Mouse (Mus musculus): ENCODE results near the gene Colca2. TPM values are rescaled to one million over a fixed set of nuclear protein-coding genes. Genes with fewer than 3 reads are reported as not detected.

Colca2 gene
- polyA plus RNA-seq, 1 experiment from 2014 or later, result 0.70 TPM

DNA sequence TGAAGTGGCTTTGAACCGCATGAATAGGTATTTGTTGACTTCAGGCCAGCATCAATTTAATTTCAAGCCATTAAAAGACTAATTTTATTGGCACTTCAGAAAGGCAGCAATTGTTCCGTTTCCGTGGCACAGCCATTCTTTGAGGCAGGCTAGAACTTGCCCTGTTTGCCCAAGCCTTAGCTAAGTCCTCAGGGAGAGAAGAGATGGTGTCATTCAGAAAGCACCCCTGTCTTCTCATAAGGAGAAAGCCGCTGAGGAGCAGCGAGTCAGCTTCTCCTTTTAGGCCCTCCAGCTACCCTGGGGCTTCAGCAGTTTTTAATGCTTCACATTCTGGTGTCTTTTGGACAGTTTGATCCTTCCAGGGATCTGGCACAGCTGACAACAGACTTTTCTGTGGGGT is 9.5 kb downstream of the Colca2 start:
- WGBS, result 71% methylated on average over 5 of the region's 5 CpGs
- H3K4me3 ChIP-seq, result no peak overlapping the region
- no peak for ATAC-seq
- no peak overlapping the region for H3K4me2 ChIP-seq
- H3K4me1 ChIP-seq, result no peaks in the 10 kb centered on the region
- H3K9me3 ChIP-seq (replicated peaks), result no peaks in the 10 kb centered on the region
- no peak overlapping the region for H3K27ac ChIP-seq
- no peaks in the 10 kb centered on the region for H3K27me3 ChIP-seq
- no peaks in the 10 kb centered on the region for H3K36me3 ChIP-seq (ENCODE audit: poor library complexity, severe bottlenecking)
- H3K9ac ChIP-seq, result no peak overlapping the region

DNA sequence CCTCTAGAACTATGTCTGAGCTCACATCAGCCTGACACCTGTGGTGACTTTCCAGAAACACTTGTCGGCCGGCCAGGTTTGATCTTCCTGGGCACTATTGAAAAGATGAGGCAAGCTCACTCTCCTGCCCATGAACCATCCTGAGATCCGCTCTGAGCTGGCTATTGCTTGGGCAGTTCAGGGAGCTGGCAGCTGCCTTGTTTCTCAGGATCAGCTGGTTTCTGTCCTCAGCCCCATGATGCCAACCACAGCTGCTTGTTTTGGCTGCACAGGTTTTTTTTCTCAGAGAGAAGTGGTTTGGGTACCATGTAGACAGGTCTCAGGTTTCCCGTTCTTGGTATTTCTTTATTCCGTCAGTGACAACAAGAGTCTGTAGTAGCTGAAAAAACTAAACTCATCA is 19.9 kb downstream of the Colca2 start:
- 85% methylated on average over 5 of the region's 5 CpGs for WGBS
- no peak overlapping the region for H3K4me3 ChIP-seq
- no peak for ATAC-seq

DNA sequence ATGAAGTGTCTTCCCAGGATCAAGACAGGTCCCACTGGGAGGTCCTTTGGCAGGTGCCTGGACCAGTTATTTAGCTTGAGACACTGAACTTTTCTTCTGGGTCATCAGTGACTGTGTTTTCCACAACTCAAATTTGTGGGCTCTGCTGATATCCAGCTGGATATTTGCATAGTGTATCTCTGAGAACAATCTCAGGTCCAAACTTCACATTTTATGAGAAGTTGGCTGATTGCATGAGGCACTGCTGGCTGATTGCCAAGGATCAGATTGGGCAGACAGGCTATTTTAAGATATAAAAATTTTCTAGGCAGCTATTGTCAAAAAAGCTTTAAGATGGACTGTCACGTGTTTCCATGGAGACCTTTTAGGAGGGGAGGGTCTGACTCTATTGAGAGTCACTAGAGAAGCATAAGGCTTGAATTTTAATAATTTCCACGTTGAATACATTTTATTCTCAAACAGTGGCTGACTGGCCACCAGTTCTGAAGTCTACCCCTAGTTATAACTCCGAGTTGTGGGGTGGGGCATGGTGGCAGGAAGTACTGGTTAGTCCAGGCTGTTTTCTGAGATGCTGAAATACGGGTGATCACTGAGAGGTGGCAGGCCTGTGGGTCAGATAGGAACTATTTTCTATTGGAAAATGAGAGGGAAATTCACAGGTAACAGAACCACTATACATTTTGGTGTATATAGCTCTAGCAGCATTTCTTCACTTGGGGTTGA is 21.4 kb downstream of the Colca2 start:
- Histone ChIP-seq H3K4me3 (no peak overlapping the region), H3K36me3 (ENCODE audit: poor library complexity, severe bottlenecking) (no peaks in the 10 kb centered on the region), H3K27me3 (no peaks in the 10 kb centered on the region), H3K9me3 (replicated peaks) (no peaks in the 10 kb centered on the region), H3K4me2 (no peak overlapping the region), H3K4me1 (no peaks in the 10 kb centered on the region), H3K9ac (no peak overlapping the region), H3K27ac (no peak overlapping the region)
- ATAC-seq, result no peak
- 70% methylated on average over 4 of the region's 4 CpGs for WGBS

More for the DNA sequence above, 19.9 kb downstream of the Colca2 start:
- H3K27me3 ChIP-seq, result no peaks in the 10 kb centered on the region
- no peaks in the 10 kb centered on the region for H3K4me1 ChIP-seq
- no peak overlapping the region for H3K9ac ChIP-seq
- no peaks in the 10 kb centered on the region for H3K36me3 ChIP-seq (ENCODE audit: poor library complexity, severe bottlenecking)
- no peak overlapping the region for H3K27ac ChIP-seq
- H3K9me3 ChIP-seq (replicated peaks), result no peaks in the 10 kb centered on the region
- no peak overlapping the region for H3K4me2 ChIP-seq

DNA sequence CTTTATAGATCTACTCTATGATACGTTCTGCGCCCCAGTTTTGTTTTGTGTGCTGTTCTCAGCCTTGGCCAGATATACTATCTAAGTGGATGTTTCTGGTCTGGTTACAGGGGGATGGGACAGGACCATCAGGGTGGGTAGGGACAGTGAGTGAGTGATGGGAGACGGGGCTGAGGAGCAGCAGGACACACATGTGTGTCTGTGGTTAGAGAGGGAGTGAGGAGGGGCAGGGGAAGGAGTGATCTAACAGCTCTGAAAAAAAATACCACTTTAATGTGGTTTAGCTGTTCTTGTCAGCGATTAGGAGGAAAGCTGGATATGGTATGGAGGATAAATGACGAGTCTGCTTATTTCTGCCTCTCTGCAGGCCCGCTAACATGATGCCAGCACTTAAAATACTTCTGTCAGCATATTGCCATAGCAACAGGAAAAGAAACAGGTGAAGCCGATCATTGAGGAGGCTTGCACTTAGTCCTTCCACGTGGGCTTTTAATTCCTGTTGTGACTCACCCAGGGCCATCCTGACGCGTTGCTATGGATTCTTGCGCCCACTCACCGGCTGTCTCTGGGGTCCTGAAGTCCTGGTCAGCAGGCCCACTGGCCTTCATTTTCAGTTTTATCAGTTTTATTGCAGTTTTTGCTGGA is 39.5 kb downstream of the Colca2 start:
- H3K4me2 ChIP-seq, result no peak overlapping the region
- H3K9ac ChIP-seq, result no peak overlapping the region
- no peak overlapping the region for H3K4me3 ChIP-seq
- ATAC-seq, result peak; percentile 27; the same call in 1 of the 2 replicates
- H3K27ac ChIP-seq, result no peak overlapping the region
- no peaks in the 10 kb centered on the region for H3K9me3 ChIP-seq (replicated peaks)
- 60% methylated on average over 12 of the region's 12 CpGs for WGBS
- no peaks in the 10 kb centered on the region for H3K4me1 ChIP-seq
- no peaks in the 10 kb centered on the region for H3K27me3 ChIP-seq
- no peaks in the 10 kb centered on the region for H3K36me3 ChIP-seq (ENCODE audit: poor library complexity, severe bottlenecking)

DNA sequence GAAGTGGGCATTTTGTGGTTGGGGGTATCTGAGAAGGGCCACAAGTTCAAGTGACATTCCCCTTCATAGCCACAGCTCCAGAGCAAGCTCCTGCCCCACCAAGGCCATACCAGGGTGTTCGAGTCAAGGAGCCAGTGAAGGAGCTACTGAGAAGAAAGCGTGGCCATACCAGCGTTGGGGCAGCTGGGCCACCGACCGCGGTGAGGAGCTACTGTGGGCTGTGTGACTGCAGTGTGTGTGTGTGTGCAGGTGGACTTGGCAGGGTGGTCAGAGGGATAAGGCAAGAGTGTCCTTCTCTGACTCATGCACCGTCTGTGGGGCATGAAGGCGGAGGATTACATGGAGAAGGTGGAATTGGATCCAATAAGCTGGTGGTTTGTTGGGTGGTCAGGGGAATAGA is 46.2 kb downstream of the Colca2 start:
- H3K36me3 ChIP-seq (ENCODE audit: poor library complexity, severe bottlenecking), result no peaks in the 10 kb centered on the region
- no peaks in the 10 kb centered on the region for H3K4me1 ChIP-seq
- H3K4me2 ChIP-seq, result no peak overlapping the region
- no peak overlapping the region for H3K4me3 ChIP-seq
- H3K27me3 ChIP-seq, result no peaks in the 10 kb centered on the region
- H3K9me3 ChIP-seq (replicated peaks), result no peaks in the 10 kb centered on the region
- no peak overlapping the region for H3K9ac ChIP-seq
- WGBS, result 96% methylated on average over 8 of the region's 8 CpGs
- no peak for ATAC-seq
- H3K27ac ChIP-seq, result no peak overlapping the region

DNA sequence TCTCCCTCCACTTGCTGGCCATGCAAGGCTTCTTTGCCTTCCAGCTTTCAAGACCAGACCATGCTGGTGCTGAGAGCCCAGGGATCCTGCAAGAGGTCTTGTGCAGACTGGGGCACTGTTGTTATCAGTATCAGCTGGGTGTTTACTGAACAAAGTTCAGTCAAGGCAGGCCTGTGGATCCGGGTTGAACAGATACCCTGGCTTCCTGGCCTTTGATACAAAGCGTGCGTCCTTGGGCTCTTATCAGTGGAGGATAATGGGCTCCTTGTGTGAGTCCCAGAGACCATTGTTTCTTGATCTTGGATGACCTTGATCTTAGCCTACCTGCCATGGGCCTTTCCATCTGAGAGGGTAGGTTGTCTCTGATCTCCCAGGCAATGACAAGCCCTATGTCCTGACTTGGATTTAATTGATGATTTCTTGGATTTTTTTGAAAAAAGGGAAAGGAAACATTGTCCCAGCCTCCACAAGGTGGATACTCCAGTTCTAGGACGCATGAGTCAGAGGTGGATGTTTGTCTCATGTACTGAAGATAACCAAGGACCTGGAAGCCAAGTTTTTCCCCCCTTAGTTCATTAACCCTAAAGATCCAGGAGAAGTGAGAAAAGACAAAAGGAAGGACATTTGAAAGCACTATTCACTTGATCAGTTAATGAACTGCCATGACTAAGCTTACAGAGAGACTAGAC is 47.5 kb downstream of the Colca2 start:
- no peak overlapping the region for H3K27ac ChIP-seq
- no peak overlapping the region for H3K9ac ChIP-seq
- no peaks in the 10 kb centered on the region for H3K9me3 ChIP-seq (replicated peaks)
- ATAC-seq, result no peak
- H3K4me2 ChIP-seq, result no peak overlapping the region
- no peak overlapping the region for H3K4me3 ChIP-seq
- H3K4me1 ChIP-seq, result no peaks in the 10 kb centered on the region
- H3K27me3 ChIP-seq, result no peaks in the 10 kb centered on the region
- WGBS, result 83% methylated on average over 4 of the region's 4 CpGs
- H3K36me3 ChIP-seq (ENCODE audit: poor library complexity, severe bottlenecking), result no peaks in the 10 kb centered on the region

DNA sequence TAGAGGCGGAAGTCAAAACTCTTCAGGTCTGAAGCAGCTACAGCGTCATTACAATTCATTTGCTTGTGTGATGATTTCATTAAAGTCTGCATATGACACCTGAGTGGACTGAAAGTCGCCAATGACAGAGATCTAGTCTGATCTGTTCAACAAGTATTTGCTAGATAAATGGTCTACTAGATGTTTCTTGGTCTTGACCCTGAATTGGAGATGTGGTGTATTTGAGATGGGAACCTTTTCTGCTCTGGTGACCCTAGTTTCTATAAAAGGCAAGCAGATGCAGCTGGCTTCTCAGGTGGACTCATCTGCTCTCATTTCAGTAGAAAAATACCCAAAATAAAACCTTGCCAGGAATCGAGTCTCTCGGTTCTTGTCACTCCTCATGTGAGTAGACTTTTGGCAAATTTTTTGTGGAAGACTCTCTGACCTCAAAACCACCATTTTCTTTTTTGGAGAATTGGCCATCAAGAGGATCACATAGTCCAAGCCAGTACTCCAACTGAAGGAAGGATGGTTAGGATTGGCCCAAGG is 52.7 kb downstream of the Colca2 start:
- H3K9ac ChIP-seq, result no peak overlapping the region
- H3K9me3 ChIP-seq (replicated peaks), result no peaks in the 10 kb centered on the region
- no peak overlapping the region for H3K4me3 ChIP-seq
- WGBS, result 87% methylated on average over 5 of the region's 5 CpGs
- H3K27me3 ChIP-seq, result no peaks in the 10 kb centered on the region
- ATAC-seq, result no peak
- no peak overlapping the region for H3K27ac ChIP-seq
- H3K4me2 ChIP-seq, result no peak overlapping the region
- no peaks in the 10 kb centered on the region for H3K4me1 ChIP-seq
- H3K36me3 ChIP-seq (ENCODE audit: poor library complexity, severe bottlenecking), result no peaks in the 10 kb centered on the region

Other genes starting within 250 kb of the Colca2 start
- not detected in 2 replicates for gene Btg4, start 217.7 kb downstream of the Colca2 start, polyA plus RNA-seq (2015; fragmentation: Nextera tagmentation; extraction: Ambion mirVana)
- 0.73 and 1.2 TPM in 2 replicates for gene Layn, start 201.5 kb downstream of the Colca2 start, polyA plus RNA-seq (2015; fragmentation: Nextera tagmentation; extraction: Ambion mirVana)
- gene 4833427G06Rik, start 176.5 kb downstream of the Colca2 start, polyA plus RNA-seq (2015; fragmentation: Nextera tagmentation; extraction: Ambion mirVana), result 0.46 and 1.3 TPM in 2 replicates
- gene Gm32742, start 113.1 kb downstream of the Colca2 start, polyA plus RNA-seq (2015; fragmentation: Nextera tagmentation; extraction: Ambion mirVana), result 0.04 TPM in 1 of 2 replicates, not detected in the other
- gene Pou2af1, start 64.9 kb downstream of the Colca2 start, polyA plus RNA-seq (2015; fragmentation: Nextera tagmentation; extraction: Ambion mirVana), result 0.06 and 0.09 TPM in 2 replicates
- gene 1810046K07Rik, start 50.3 kb upstream of the Colca2 start, polyA plus RNA-seq (2015; fragmentation: Nextera tagmentation; extraction: Ambion mirVana), result not detected in 2 replicates